Mouse (Mus musculus) right cerebral cortex, adult 2 months (tissue): ENCODE measurements around the gene Fbxo46.

Experiments
- DNase-seq, 2 experiments: peaks; one replicate each; pipeline ENCODE4 v3.0.0; 2021 to 2022; ENCODE audit warnings: low spot score in 2 of 2

Fbxo46 gene

GRCm38 (mm10) chr7:19093174-19093521 is 26.5 kb upstream of the Fbxo46 start:
- peak; percentile 66 to 74 for DNase-seq

DNA sequence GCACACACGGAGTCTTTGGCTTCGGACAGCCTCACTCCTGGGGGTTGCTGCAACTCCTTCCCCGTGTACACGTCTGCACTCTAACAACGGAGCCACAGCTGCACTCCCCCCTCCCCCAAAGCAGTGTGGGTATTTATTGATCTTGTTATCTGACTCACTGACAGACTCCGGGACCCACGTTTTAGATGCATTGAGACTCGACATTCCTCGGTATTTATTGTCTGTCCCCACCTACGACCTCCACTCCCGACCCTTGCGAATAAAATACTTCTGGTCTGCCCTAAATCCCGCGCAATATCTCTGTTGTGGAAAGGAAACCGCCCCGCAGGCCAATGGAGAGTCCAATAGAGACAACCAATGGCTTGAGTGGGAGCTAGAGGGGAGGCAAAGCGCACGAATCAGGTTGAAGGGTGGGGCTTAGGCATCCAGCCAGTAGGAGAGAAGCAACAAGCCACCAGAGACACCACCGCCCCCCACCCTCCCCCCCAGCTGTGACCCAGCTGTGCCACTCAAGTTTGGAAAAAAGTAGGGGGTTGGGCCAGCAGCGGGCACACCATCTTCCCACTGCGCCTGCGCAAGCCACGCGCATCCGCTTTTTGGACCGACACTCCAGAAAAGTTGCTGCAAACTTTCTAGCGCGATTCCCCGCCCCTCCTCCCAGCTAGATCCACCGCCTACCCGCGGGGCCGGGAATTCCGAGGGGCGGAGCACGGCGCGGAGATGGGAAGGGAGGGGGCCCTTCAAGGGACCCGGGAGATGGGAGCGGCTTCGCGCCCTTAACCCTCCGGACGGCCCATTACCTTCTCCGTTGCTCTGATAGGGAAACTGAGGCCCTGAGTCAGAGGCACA is 25.9 kb upstream of the Fbxo46 start:
- peak; percentile 74 to 76 for DNase-seq

DNA sequence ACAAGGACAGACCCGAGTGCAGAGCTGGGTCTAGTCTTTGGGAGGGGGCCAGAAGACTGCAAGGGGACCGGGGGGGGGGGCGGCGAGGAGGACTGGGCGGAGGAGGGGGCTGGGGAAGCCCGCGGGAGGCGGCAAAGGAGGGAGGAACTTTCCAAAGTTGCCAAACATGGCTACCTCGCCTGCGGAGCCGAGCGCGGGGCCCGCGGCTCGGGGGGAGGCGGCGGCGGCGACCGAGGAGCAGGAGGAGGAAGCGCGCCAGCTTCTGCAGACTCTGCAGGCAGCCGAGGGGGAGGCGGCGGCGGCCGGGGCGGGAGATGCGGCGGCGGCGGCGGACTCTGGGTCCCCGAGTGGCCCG is 25.2 kb upstream of the Fbxo46 start, which contains the start of gene Six5:
TSS of gene Six5 (plus strand) at position 124 of the 355 bp plus-strand sequence.
- DNase-seq = no peak

DNA sequence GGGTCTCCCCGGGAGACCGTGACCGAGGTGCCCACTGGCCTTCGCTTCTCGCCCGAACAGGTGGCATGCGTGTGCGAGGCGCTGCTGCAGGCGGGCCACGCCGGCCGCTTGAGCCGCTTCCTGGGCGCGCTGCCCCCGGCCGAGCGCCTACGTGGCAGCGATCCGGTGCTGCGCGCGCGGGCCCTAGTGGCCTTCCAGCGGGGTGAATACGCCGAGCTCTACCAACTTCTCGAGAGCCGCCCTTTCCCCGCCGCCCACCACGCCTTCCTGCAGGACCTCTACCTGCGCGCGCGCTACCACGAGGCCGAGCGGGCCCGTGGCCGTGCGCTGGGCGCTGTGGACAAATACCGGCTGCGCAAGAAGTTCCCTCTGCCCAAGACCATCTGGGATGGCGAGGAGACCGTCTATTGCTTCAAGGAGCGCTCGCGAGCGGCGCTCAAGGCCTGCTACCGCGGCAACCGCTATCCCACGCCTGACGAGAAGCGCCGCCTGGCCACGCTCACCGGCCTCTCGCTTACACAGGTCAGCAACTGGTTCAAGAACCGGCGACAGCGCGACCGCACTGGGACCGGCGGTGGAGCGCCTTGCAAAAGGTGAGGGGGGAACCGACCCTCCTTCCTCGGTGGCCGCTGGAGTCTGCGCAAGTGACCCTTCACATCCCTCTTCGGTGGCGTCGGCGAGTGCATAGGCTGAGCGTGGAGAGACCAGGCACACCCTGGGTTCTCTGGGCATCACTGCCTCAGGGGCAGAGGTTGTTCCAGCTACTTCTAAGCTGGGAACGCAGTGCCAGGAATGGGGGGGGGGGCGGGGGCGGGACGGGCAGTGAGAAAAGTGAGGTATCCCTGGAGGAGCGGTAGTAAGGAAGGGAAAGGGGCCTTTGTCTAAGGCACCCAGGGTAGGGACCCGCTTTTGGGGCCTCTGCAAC is 24.6 kb upstream of the Fbxo46 start:
- peak in 1 of 2 experiments; percentile 34 for DNase-seq

DNA sequence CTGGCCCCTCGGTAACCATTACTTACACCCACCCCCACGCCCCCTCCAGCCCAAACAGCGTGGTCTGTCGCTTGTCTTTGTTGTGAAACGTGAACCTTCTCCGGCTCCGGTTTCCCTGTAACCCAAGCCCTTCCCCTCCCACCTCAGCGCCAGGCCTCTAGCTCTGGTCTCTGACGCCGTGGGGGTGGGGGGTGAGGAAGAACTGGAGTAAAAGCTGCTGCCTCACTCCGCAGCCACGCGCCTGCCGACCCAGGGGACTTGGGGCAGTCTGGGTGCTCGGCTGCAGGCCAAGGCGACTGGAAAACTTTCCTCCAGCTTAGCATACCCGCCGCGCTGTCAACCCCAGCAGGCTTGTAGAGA is 23.9 kb upstream of the Fbxo46 start:
- no peak for DNase-seq

DNA sequence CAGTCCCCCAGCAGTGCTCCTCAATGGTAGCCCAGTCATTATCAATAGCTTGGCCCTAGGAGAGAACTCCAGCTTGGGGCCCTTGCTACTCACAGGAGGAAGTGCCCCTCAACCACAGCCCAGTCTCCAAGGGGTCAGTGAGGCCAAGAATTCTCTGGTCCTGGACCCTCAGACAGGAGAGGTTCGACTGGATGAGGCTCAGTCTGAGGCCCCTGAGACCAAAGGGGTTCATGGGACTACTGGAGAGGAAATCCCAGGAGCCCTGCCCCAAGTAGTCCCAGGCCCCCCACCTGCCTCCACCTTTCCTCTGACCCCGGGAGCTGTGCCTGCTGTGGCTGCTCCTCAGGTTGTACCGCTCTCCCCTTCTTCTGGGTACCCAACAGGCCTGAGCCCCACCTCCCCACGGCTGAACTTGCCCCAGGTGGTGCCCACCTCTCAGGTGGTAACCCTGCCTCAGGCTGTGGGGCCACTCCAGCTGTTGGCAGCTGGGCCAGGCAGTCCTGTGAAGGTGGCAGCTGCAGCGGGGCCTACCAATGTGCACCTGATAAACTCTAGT is 23.2 kb upstream of the Fbxo46 start:
- DNase-seq = no peak

- no peak for DNase-seq
Observed at GRCm38 (mm10) chr7:19097217-19097616, 22.4 kb upstream of the Fbxo46 start.

- no peak for DNase-seq
Observed at GRCm38 (mm10) chr7:19097863-19098262, 21.8 kb upstream of the Fbxo46 start.

DNA sequence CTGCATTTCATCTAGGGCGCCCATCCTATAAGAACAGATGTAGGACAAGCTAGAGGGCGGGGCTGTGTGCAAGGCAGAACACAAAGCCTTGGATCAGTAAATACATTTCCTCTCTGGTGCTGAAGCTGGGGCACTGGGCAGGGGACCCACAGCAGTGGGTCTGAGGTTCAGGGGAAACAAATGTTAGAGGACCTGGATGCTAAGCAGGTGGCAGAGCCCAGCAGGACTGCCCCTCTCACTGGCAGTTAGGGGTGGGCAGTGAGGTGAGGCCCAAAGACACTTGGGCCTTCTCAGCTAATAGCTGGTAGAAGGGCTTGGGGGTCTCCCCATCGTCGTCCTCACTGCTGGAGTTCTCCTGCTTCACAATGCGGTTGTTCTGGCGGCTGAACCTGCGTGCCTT is 20.8 kb upstream of the Fbxo46 start:
- DNase-seq = no peak

- no peak for DNase-seq
Observed at GRCm38 (mm10) chr7:19100290-19100689, 19.4 kb upstream of the Fbxo46 start.

GRCm38 (mm10) chr7:19103741-19104140 is 15.9 kb upstream of the Fbxo46 start:
- no peak for DNase-seq

DNA sequence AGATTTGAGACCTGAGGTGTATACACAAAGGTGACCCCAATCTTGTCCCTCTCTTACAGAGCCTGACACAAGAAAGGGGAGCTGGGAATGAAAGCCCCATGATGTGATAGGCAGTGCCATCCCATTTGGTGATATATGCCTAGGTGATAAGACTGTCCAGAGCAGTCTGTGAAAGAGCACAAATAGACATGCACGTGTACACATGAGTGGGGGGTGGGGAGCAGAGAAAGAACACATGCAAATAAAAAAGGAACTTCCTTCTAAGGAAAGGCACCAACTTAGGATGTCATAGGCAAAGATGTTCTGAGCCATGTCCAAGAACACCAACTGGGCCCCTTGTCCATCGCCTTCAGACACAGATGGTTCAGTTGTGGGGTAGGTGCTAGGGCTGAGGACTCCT is 15.2 kb upstream of the Fbxo46 start:
- DNase-seq = no peak

DNA sequence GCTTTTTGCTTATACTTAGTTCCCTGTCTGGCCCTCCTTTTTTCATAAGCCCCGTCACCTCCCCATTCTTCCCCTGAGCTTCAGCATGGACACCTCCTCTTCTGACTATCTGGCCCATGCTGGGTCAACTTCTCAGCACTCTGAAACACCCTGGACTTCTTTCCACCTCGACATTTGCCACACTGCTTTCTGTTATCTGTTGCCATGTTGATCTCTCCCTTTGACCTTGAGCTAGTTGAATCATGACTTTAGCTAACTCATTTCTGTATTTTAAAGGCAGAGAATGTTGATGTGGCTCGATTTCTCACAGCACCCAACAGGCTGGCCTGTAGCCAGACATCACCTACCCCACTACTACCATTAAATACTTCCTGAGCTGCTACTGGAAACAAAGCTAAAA is 12.2 kb upstream of the Fbxo46 start:
- DNase-seq = no peak

GRCm38 (mm10) chr7:19109565-19109964 is 10.1 kb upstream of the Fbxo46 start:
- DNase-seq = no peak

DNA sequence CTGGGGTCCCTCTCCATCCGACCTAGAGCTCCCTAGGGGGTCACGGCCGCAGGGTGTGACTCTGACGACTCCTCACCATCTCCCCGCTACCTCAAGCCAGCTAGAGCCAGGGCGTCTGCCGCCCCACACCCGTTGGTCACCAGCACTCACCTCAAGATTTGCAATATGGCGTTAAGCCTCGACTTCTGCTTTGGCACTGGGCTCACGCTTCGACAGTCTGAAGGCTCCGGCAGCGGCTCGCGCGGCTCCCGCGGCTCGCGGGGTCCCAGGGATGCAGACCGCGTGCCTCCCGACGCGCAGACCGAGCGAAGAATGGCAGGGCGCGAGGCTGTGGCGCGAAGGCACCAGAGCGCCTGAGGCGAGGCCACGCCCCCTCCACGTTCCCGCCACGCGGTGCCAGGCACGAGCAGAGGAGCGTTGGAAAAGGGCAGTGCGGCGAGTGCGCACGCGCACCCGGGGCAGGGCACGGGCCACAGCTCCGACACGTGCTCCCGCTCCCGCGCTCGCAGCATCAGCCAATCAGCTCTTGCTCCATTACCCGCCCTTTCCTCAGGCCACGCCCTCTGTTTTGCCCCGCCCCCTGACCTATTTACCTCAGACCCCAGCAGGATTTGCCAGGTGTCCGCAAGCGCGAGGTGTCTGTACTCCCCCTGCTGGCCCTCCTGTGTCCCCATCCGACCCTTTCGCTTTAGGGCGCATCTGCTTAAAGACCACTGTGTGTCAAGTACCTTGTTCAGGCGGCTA is 1.5 kb upstream of the Fbxo46 start, which contains the start of gene Gm4969:
TSS of gene Gm4969 (minus strand) at position 341 of the 744 bp plus-strand sequence.
- peak; percentile 50 to 51 for DNase-seq

GRCm38 (mm10) chr7:19119083-19119482 is 576 bp upstream of the Fbxo46 start:
- no peak for DNase-seq

DNA sequence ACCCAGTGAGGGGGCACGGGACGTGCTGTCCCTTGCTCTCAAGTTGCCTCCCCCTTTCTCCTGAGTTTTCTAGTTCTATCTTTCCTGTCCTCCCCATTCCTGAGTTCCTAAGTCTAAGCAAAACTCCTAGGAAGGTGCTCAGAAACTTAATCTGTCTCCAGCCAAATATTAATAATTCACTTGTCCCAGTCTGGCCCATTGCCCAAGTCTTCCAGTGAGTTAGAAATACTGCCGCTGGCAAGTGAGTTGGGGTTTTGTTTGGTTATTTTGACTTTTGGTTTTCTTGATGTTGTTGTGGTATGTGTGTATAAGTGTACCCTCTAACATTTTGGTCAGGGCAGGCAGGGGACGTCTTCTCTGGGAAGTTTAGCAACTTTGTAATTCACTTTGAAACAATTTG is 2.0 kb downstream of the Fbxo46 start:
- DNase-seq = no peak

DNA sequence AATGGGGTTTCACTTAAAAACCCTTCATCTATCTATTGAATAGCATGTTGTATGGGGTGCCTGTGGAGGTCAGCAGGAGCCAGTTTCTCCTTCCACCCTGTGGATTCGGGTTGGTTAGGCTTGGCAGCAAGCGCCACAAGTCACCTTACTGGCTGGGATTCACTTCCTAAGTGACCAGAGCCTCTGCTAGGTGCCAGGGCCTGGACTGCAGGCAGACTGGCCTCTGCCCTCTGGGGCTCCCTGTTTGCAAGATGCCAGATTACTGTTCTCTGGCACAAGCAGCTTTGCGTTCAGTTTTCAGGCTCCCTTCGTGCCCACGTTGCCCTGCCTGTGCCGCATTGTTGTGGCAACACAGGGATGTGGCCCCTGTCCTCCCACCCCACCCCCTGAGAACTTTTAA is 5.1 kb downstream of the Fbxo46 start:
- no peak for DNase-seq

- DNase-seq = no peak
Observed at GRCm38 (mm10) chr7:19127744-19128143, 8.1 kb downstream of the Fbxo46 start.

- no peak for DNase-seq
Observed at GRCm38 (mm10) chr7:19129396-19129795, 9.7 kb downstream of the Fbxo46 start.

DNA sequence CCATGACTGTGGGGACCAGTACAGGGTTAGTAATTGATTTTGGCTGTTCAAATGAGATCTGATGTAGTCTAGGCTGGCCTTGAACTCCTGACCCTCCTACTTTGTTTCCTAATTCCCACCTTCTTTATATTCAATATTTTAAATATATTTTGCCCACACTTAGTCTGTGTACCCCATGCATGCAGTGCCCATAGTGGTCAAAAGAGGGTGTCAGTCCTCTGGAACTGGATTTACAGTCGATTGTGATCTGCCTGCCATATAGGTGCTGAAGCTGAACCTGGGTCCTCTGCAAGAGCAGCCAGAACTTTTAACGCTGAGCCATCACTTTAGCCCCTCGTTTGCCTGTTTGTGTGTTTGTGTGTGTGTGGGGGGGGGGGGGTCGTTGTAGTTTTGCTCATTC is 11.0 kb downstream of the Fbxo46 start:
- no peak for DNase-seq
